Mouse (Mus musculus): ENCODE measurements around the gene Trak1. TPM values are rescaled to one million over a fixed set of nuclear protein-coding genes. Genes with fewer than 3 reads are reported as not detected.

Trak1 gene
- polyA plus RNA-seq, 1 experiment from 2014 or later = 8.8 TPM

- no peak for ATAC-seq (replicated peaks; ENCODE audit: insufficient number of reproducible peaks, low FRiP score, low TSS enrichment, low read depth)
- no peak overlapping the region for H3K4me2 ChIP-seq (ENCODE audit: low read depth, low read length)
- H3K36me3 ChIP-seq (replicated peaks; ENCODE audit: control insufficient read depth, insufficient read depth, low read depth, low read length) = no peaks in the 10 kb centered on the region
- no peak overlapping the region for H3K9ac ChIP-seq (replicated peaks; ENCODE audit: low read length)
- no peak overlapping the region for H3K27ac ChIP-seq (replicated peaks; ENCODE audit: low read depth, low read length)
- H3K27me3 ChIP-seq (ENCODE audit: control insufficient read depth, insufficient read depth, low read length) = no peaks in the 10 kb centered on the region
- 92% methylated on average over 3 of the region's 3 CpGs for WGBS
- H3K9me3 ChIP-seq (replicated peaks; ENCODE audit: control insufficient read depth, low read length) = 0 out of 2 replicates have a peak, but pooled peaks cover 2% of the 10 kb centered on the region
- DNase-seq (ENCODE audit: low spot score) = peak; percentile 52
- H3K4me3 ChIP-seq (ENCODE audit: low read depth, low read length) = no peak overlapping the region
- H3K4me1 ChIP-seq (ENCODE audit: control insufficient read depth, insufficient read depth, low read length) = no peaks in the 10 kb centered on the region
These were observed 12.9 kb upstream of the Trak1 start for GRCm38 (mm10) chr9:121284422-121284821.

- no peaks in the 10 kb centered on the region for H3K27me3 ChIP-seq (ENCODE audit: control insufficient read depth, insufficient read depth, low read length)
- H3K4me3 ChIP-seq (ENCODE audit: low read depth, low read length) = peak overlapping the region; percentile 44
- no peak overlapping the region for H3K27ac ChIP-seq (replicated peaks; ENCODE audit: low read depth, low read length)
- no peaks in the 10 kb centered on the region for H3K4me1 ChIP-seq (ENCODE audit: control insufficient read depth, insufficient read depth, low read length)
- no peaks in the 10 kb centered on the region for H3K36me3 ChIP-seq (replicated peaks; ENCODE audit: control insufficient read depth, insufficient read depth, low read depth, low read length)
- peak overlapping the region; percentile 54 for H3K4me2 ChIP-seq (ENCODE audit: low read depth, low read length)
- DNase-seq (ENCODE audit: low spot score) (peak; percentile 78), ATAC-seq (replicated peaks; ENCODE audit: insufficient number of reproducible peaks, low FRiP score, low TSS enrichment, low read depth) (peak; percentile 81)
- 0 out of 2 replicates have a peak, but pooled peaks cover 2% of the 10 kb centered on the region for H3K9me3 ChIP-seq (replicated peaks; ENCODE audit: control insufficient read depth, low read length)
- peak overlapping the region; percentile 69 for H3K9ac ChIP-seq (replicated peaks; ENCODE audit: low read length)
- WGBS = 23% methylated on average over 29 of the region's 29 CpGs
These were observed 11.7 kb upstream of the Trak1 start for GRCm38 (mm10) chr9:121285341-121286324.

GRCm38 (mm10) chr9:121286325-121286901, 10.9 kb upstream of the Trak1 start:
- Histone ChIP-seq H3K27ac (replicated peaks; ENCODE audit: low read depth, low read length) (no peak overlapping the region), H3K9ac (replicated peaks; ENCODE audit: low read length) (no peak overlapping the region; the same call in 1 of the 2 replicates), H3K4me2 (ENCODE audit: low read depth, low read length) (peak overlapping the region; percentile 54; the same call in 1 of the 2 replicates), H3K36me3 (replicated peaks; ENCODE audit: control insufficient read depth, insufficient read depth, low read depth, low read length) (no peaks in the 10 kb centered on the region), H3K4me3 (ENCODE audit: low read depth, low read length) (peak overlapping the region; percentile 44), H3K4me1 (ENCODE audit: control insufficient read depth, insufficient read depth, low read length) (no peaks in the 10 kb centered on the region), H3K27me3 (ENCODE audit: control insufficient read depth, insufficient read depth, low read length) (no peaks in the 10 kb centered on the region), H3K9me3 (replicated peaks; ENCODE audit: control insufficient read depth, low read length) (0 out of 2 replicates have a peak, but pooled peaks cover 2% of the 10 kb centered on the region)
- WGBS = 83% methylated on average over 3 of the region's 3 CpGs
- ATAC-seq (replicated peaks; ENCODE audit: insufficient number of reproducible peaks, low FRiP score, low TSS enrichment, low read depth) = no peak
- DNase-seq (ENCODE audit: low spot score) = no peak

GRCm38 (mm10) chr9:121291275-121291674, 6.0 kb upstream of the Trak1 start:
- 76% methylated on average over 2 of the region's 2 CpGs for WGBS
- Histone ChIP-seq H3K27me3 (ENCODE audit: control insufficient read depth, insufficient read depth, low read length) (no peaks in the 10 kb centered on the region), H3K9me3 (replicated peaks; ENCODE audit: control insufficient read depth, low read length) (no peaks in the 10 kb centered on the region), H3K4me2 (ENCODE audit: low read depth, low read length) (no peak overlapping the region), H3K4me1 (ENCODE audit: control insufficient read depth, insufficient read depth, low read length) (no peaks in the 10 kb centered on the region), H3K9ac (replicated peaks; ENCODE audit: low read length) (no peak overlapping the region), H3K27ac (replicated peaks; ENCODE audit: low read depth, low read length) (no peak overlapping the region), H3K36me3 (replicated peaks; ENCODE audit: control insufficient read depth, insufficient read depth, low read depth, low read length) (no peaks in the 10 kb centered on the region), H3K4me3 (ENCODE audit: low read depth, low read length) (no peak overlapping the region)
- ATAC-seq (replicated peaks; ENCODE audit: insufficient number of reproducible peaks, low FRiP score, low TSS enrichment, low read depth) (no peak), DNase-seq (ENCODE audit: low spot score) (no peak)

- H3K9me3 ChIP-seq (replicated peaks; ENCODE audit: control insufficient read depth, low read length) = no peaks in the 10 kb centered on the region
- ATAC-seq (replicated peaks; ENCODE audit: insufficient number of reproducible peaks, low FRiP score, low TSS enrichment, low read depth) = no peak
- H3K27me3 ChIP-seq (ENCODE audit: control insufficient read depth, insufficient read depth, low read length) = peaks cover 3% of the 10 kb centered on the region; the same call in 1 of the 2 replicates
- no peak overlapping the region for H3K9ac ChIP-seq (replicated peaks; ENCODE audit: low read length)
- WGBS = 83% methylated on average over 7 of the region's 7 CpGs
- DNase-seq (ENCODE audit: low spot score) = no peak
- H3K36me3 ChIP-seq (replicated peaks; ENCODE audit: control insufficient read depth, insufficient read depth, low read depth, low read length) = no peaks in the 10 kb centered on the region
- H3K4me1 ChIP-seq (ENCODE audit: control insufficient read depth, insufficient read depth, low read length) = no peaks in the 10 kb centered on the region
- no peak overlapping the region for H3K4me3 ChIP-seq (ENCODE audit: low read depth, low read length)
- H3K4me2 ChIP-seq (ENCODE audit: low read depth, low read length) = no peak overlapping the region
- H3K27ac ChIP-seq (replicated peaks; ENCODE audit: low read depth, low read length) = no peak overlapping the region
These were observed 4.1 kb upstream of the Trak1 start for GRCm38 (mm10) chr9:121293187-121293586.

- Histone ChIP-seq H3K27ac (replicated peaks; ENCODE audit: low read depth, low read length) (no peak overlapping the region), H3K9ac (replicated peaks; ENCODE audit: low read length) (no peak overlapping the region), H3K4me3 (ENCODE audit: low read depth, low read length) (no peak overlapping the region), H3K9me3 (replicated peaks; ENCODE audit: control insufficient read depth, low read length) (no peaks in the 10 kb centered on the region), H3K27me3 (ENCODE audit: control insufficient read depth, insufficient read depth, low read length) (peaks cover 3% of the 10 kb centered on the region; the same call in 1 of the 2 replicates), H3K36me3 (replicated peaks; ENCODE audit: control insufficient read depth, insufficient read depth, low read depth, low read length) (no peaks in the 10 kb centered on the region), H3K4me2 (ENCODE audit: low read depth, low read length) (no peak overlapping the region), H3K4me1 (ENCODE audit: control insufficient read depth, insufficient read depth, low read length) (peaks cover 5% of the 10 kb centered on the region)
- DNase-seq (ENCODE audit: low spot score) = no peak
- 72% methylated on average over 7 of the region's 7 CpGs for WGBS
- no peak for ATAC-seq (replicated peaks; ENCODE audit: insufficient number of reproducible peaks, low FRiP score, low TSS enrichment, low read depth)
These were observed 2.1 kb upstream of the Trak1 start for GRCm38 (mm10) chr9:121295221-121295620.

- Histone ChIP-seq H3K9ac (replicated peaks; ENCODE audit: low read length) (peak overlapping the region; percentile 89), H3K4me1 (ENCODE audit: control insufficient read depth, insufficient read depth, low read length) (peaks cover 5% of the 10 kb centered on the region), H3K4me2 (ENCODE audit: low read depth, low read length) (peak overlapping the region; percentile 97), H3K36me3 (replicated peaks; ENCODE audit: control insufficient read depth, insufficient read depth, low read depth, low read length) (no peaks in the 10 kb centered on the region), H3K27me3 (ENCODE audit: control insufficient read depth, insufficient read depth, low read length) (peaks cover 3% of the 10 kb centered on the region; the same call in 1 of the 2 replicates), H3K4me3 (ENCODE audit: low read depth, low read length) (peak overlapping the region; percentile 90), H3K27ac (replicated peaks; ENCODE audit: low read depth, low read length) (no peak overlapping the region), H3K9me3 (replicated peaks; ENCODE audit: control insufficient read depth, low read length) (no peaks in the 10 kb centered on the region)
- DNase-seq (ENCODE audit: low spot score) (no peak), ATAC-seq (replicated peaks; ENCODE audit: insufficient number of reproducible peaks, low FRiP score, low TSS enrichment, low read depth) (no peak)
- 5% methylated on average over 7 of the region's 7 CpGs for WGBS
These were observed 730 bp downstream of the Trak1 start for GRCm38 (mm10) chr9:121298065-121298398.

All from embryonic facial prominence, embryonic 11.5 days (tissue).